Mouse (Mus musculus) left cerebral cortex, adult 2 months (tissue): ENCODE results near the gene Sestd1. TPM values are rescaled to one million over a fixed set of nuclear protein-coding genes. Genes with fewer than 3 reads are reported as not detected.

Experiments
- DNase-seq, 2 experiments: peaks; one replicate each; pipeline ENCODE4 v3.0.0; 2021 to 2022; ENCODE audit warnings: low spot score in 2 of 2, mixed read lengths in 1 of 2; ENCODE audit errors: extremely low spot score in 1 of 2
- H3K27ac ChIP-seq: fragments of 200-600 bp; 2 replicates; pipeline ENCODE4 v1.8.1; 2022
- H3K4me3 ChIP-seq: fragments of 200-600 bp; 2 replicates; pipeline ENCODE4 v1.8.1; 2022
- CTCF ChIP-seq: fragments of 200-600 bp; IDR thresholded peaks from 2 replicates; pipeline ENCODE4 v1.8.1; 2022; ENCODE audit warnings: antibody characterized with exemption, mild to moderate bottlenecking, moderate library complexity
- intact Hi-C: fragments of 180-260 bp; cut with DNase I; formaldehyde crosslinking; loops from one replicate; pipeline ENCODE4 v1.15.1; 2025
- total RNA-seq, 2 experiments: library from RNA; stranded (reverse); gene quantifications; 2 replicates each; pipeline ENCODE4 v1.2.3; 2021

Gene Sestd1
- total RNA-seq, 2 experiments from 2014 or later = 55.2 to 61.6 TPM

GRCm38 (mm10) chr2:77302655-77303348 is 22.4 kb upstream of the Sestd1 start:
- no peak overlapping the region for H3K27ac ChIP-seq
- H3K4me3 ChIP-seq = no peak overlapping the region
- intact Hi-C loops = no loop called here
- TF ChIP-seq CTCF = no peak
- DNase-seq = no peak

GRCm38 (mm10) chr2:77301687-77302389 is 21.4 kb upstream of the Sestd1 start:
- intact Hi-C loops = no loop called here
- DNase-seq = no peak
- Histone ChIP-seq H3K4me3 (no peak overlapping the region), H3K27ac (no peak overlapping the region)
- TF ChIP-seq CTCF = no peak

GRCm38 (mm10) chr2:77289701-77290100 is 9.3 kb upstream of the Sestd1 start:
- TF ChIP-seq CTCF = no peak
- intact Hi-C loops = no loop called here
- no peak overlapping the region for H3K27ac ChIP-seq
- no peak for DNase-seq
- H3K4me3 ChIP-seq = no peak overlapping the region

GRCm38 (mm10) chr2:77286755-77287154 is 6.4 kb upstream of the Sestd1 start:
- H3K4me3 ChIP-seq = no peak overlapping the region
- no peak for TF ChIP-seq CTCF
- intact Hi-C loops = no loop called here

GRCm38 (mm10) chr2:77284281-77284899 is 4.0 kb upstream of the Sestd1 start:
- DNase-seq = no peak
- Histone ChIP-seq H3K27ac (no peak overlapping the region), H3K4me3 (no peak overlapping the region)
- TF ChIP-seq CTCF = no peak
- intact Hi-C loops = no loop called here

More at GRCm38 (mm10) chr2:77286755-77287154, 6.4 kb upstream of the Sestd1 start:
- no peak for DNase-seq
- no peak overlapping the region for H3K27ac ChIP-seq

GRCm38 (mm10) chr2:77279861-77280511 is 406 bp downstream of the Sestd1 start:
- DNase-seq = peak; percentile 45 to 52
- TF ChIP-seq CTCF = no peak
- intact Hi-C loops = loop anchor here (2.0 kb wide), 1 partner anchor 39 kb away; no protein-coding TSS in a partner anchor
- peak overlapping the region; percentile 93 for H3K27ac ChIP-seq
- peak overlapping the region; percentile 89 for H3K4me3 ChIP-seq

GRCm38 (mm10) chr2:77277272-77277671 is 3.1 kb downstream of the Sestd1 start:
- H3K4me3 ChIP-seq = no peak overlapping the region
- TF ChIP-seq CTCF = no peak
- intact Hi-C loops = no loop called here
- H3K27ac ChIP-seq = no peak overlapping the region
- no peak for DNase-seq

GRCm38 (mm10) chr2:77275851-77276250 is 4.5 kb downstream of the Sestd1 start:
- no peak for DNase-seq
- Histone ChIP-seq H3K27ac (peak overlapping the region; percentile 24), H3K4me3 (no peak overlapping the region)
- TF ChIP-seq CTCF = no peak
- intact Hi-C loops = no loop called here

GRCm38 (mm10) chr2:77274976-77275641 is 5.3 kb downstream of the Sestd1 start:
- TF ChIP-seq CTCF = no peak
- intact Hi-C loops = no loop called here
- no peak for DNase-seq
- Histone ChIP-seq H3K27ac (peak overlapping the region; percentile 36; the same call in 1 of the 2 replicates), H3K4me3 (no peak overlapping the region)

GRCm38 (mm10) chr2:77272953-77273352 is 7.4 kb downstream of the Sestd1 start:
- DNase-seq = no peak
- Histone ChIP-seq H3K27ac (peak overlapping the region; percentile 73), H3K4me3 (no peak overlapping the region)
- intact Hi-C loops = no loop called here
- no peak for TF ChIP-seq CTCF

- DNase-seq = no peak
- no peak overlapping the region for H3K4me3 ChIP-seq
- TF ChIP-seq CTCF = no peak
- peak overlapping the region; percentile 69 for H3K27ac ChIP-seq
- intact Hi-C loops = no loop called here
Observed at GRCm38 (mm10) chr2:77270781-77271180, 9.6 kb downstream of the Sestd1 start.

- intact Hi-C loops = no loop called here
- Histone ChIP-seq H3K27ac (peak overlapping the region; percentile 69), H3K4me3 (no peak overlapping the region)
- DNase-seq = no peak
- no peak for TF ChIP-seq CTCF
Observed at GRCm38 (mm10) chr2:77270136-77270535, 10.3 kb downstream of the Sestd1 start.
